Mouse (Mus musculus) kidney, adult 8-10 months (tissue): ENCODE data around the gene Msto1.
"Not testable (repeated sequence)": the region's sequence is repeated elsewhere in the genome, so short reads cannot be mapped to it uniquely, and the experiment has no call there.

Experiments
- DNase-seq, 2 experiments: peaks; one replicate each; pipeline ENCODE4 v3.0.0; 2022

Gene Msto1

DNA sequence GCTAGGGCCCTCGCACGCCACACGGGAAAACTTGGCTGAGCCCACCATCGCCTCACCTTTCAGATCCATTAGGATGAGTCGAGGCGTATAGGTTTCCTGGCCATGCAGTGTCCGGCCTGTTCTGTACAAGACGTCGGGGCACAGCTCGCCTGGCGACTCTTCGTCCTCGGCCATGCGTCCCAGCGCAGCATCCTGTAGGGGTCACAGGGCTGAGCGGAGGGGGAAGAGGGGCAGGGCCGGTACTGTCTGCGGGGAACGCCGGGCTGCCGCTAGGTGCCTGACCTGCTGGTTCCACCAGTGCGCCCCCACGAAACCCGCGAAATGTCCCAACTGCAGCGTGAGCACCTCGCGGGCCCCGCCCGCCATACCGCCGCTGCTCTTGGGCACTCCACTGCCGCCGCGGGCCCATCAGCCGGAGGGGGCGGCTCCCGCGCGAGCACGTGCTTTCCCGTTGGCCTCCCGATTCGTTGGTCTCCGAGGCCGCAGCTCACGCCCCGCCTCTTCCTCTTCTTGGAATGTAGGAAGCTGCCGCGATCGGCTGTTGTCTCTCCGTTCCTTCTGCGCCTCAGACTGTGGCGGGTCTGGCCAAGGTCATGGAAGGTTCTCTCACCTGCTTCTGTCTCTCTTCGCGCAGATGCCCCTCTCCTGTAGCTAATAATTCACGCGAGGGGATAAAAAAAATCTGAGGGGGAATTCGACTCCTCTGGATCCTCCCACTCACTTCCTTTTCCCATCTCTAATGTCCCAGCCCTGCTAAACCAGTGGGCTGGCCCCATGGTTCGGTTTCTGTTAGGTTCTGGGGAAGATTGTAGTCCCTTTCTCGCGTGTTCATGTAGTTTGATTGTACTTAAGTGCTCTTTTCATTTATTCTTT is at the start of gene Msto1:
Gene Msto1, minus strand, starts transcription at position 489 of the 873 bp plus-strand sequence.
- DNase-seq: peak; percentile 92 to 94

DNA sequence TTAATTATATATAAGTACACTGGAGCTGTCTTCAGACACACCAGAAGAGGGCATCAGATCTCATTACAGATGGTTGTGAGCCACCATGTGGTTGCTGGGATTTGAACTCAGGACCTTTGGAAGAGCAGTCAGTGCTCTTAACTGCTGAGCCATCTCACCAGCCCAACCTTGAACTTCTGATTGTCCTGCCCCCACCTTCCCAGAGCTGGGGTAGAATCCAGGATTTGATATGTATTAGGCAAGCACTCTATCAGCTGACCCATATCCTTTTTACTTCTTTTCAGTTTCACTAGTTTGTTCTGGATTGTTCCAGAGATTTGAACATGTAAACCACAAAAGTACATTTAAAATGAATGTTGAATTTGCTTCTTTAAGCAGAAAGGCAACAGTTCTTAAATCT is 49.4 kb upstream of the Msto1 start:
- DNase-seq: not testable (repeated sequence)

DNA sequence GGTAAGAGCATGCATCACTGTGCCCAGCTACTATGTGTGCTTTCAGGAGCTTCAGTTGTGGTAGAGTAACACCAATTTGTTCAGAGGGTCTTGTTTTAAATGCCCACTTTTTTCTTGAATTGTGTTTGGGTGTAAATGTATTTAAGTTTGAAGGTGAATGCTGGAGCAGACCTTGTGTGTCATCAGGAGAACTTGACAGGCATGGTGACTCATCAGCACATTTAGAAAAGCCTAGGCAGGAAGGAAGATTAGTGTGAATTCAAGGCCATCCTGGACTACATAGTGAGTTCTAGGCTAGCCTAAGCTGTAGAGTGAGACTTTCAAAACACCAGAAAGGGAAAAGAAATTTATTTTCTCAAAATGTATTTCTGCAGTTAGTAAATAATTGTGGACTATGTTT is 39.9 kb upstream of the Msto1 start:
- no peak for DNase-seq

DNA sequence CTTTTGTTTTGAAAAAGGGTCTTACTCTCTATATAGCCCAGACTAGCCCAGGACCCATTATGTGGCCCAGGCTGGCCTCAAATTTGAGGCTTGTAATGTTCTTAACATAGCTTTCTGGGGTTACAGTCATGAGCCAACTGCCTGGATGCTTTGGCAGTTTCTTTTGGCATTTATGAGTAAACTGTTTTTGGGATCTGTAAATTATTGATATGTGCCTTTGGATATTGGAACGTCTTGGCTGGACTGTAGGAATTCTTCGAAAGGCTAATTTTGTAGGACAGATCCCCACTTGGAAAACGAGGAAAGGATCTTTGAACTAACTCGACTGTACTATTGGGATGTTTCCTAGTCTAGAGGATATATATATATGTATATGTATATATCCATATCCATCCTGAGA is 39.4 kb upstream of the Msto1 start:
- peak; percentile 15 to 29 for DNase-seq

DNA sequence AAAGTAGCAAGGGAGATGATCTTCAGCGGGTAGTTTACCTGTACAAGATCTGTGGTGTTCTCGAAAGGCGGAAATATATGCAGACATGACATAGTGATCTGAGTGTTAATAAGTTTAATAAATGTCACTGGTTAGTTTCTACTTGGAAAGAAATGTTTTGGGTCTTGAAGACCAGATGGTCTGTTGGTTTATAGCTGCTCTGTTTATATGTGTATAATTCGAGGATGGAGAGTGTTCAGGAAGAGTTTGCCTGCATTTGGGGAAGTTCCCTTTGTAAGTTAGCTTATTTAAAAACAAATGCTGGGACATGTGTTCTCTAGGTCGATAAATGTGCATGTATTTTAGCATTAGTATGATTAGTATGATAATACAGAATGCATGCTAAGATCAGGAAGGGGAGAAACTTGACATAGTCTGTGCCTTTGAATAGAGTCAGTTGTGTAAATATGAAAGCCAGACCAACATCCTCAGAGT is 37.6 kb upstream of the Msto1 start:
- DNase-seq: no peak

DNA sequence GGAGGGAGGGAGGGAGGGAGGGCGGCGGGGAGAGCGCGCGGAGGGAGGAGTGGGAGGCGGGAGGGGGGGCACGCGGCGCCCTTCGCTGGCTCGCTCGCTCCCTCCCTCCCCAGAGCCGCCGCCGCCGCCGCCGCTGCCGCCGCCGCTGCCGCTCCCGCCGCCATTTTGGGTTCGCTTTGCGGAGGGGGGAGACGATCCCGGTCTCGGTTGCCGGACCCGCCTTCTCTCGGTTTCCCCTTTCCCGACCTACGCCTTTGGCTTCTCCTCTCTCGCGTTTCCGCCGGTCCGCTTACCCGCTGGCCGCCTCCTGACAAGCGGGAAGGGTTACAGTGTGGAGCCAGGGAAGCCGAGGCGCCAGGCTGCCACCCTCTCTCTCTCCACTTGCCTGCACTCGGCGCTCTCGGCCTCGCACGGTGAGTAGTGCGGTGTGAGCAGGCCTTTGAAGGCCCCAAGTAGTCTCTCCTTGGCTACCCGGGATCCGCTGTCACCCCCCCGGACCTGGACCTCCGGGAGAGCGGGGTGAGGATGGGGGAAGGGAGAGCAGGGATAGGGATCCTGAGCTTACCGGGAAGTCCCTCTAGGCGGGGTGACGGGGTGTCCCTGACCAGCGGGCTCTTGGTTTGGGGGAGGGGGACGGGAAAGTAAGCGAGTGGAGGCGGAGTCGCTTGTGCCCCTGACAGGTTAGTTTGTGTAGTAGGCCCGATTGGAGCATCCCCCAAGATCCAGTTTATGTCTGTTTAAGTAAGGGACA is 37.0 kb upstream of the Msto1 start, which contains the start of the genes Ash1l and Dap3:
Gene Ash1l, plus strand, starts transcription at position 47 of the 751 bp plus-strand sequence.
Gene Dap3, minus strand, starts transcription at position 606 of the 751 bp plus-strand sequence.
- peak; percentile 70 to 72 for DNase-seq

DNA sequence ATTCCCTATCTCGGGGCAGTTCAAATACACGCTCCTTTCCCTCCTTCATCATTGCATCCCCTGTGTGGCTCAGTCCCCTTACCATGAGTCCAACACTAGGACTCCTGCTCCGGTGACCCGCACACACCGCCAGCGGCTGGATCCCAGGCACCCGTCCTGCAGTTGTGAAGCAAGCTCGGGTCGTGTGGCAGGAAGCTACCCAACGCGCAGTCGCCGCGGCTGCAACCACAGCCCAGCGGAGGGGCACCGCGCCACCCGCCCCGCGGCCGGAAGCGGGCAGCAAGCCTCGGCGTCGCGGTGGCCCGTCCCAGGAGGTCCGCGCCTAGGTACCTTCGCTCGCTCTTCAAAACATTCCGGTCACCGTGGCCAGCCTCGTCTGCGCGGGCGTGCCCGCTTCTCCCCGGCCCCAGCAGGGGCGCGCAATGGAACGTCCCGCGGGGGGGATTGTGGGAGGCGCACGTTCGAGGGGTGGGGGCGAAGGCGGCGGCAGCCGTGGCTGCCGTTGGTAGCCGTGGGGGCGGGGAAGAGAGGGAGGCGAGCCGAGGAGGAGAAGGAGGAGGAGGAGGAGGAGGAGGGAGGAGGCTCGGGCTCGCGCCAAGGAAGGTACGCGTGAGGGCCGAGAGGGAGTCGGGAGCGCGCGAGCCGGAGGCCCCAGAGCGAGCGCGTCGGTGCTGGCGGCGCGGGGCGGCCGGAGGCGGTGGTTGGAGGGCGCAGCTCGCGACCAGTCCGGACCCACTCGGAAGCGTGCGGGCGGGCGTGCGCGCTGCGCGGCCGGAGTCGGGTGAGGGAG is 36.2 kb upstream of the Msto1 start:
- peak; percentile 89 to 91 for DNase-seq

DNA sequence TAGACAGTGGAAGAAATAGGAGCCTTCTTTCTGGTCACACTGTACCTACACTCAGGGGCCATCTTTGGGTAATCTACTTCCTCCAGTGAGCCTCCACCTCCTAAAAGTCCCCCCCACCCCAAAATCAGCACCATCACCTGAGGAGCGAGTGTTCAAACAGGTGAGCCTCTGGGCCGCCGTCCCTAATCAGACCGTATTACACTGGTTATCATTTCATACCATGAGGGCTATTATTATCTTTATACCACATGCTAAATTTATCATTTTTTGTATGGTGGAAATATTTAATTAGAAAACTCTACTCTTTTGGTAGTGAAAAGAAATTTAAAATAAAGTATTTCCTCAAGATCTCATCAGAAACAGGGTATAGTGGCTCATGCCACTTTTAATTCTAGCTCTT is 30.3 kb upstream of the Msto1 start:
- DNase-seq: no peak

DNA sequence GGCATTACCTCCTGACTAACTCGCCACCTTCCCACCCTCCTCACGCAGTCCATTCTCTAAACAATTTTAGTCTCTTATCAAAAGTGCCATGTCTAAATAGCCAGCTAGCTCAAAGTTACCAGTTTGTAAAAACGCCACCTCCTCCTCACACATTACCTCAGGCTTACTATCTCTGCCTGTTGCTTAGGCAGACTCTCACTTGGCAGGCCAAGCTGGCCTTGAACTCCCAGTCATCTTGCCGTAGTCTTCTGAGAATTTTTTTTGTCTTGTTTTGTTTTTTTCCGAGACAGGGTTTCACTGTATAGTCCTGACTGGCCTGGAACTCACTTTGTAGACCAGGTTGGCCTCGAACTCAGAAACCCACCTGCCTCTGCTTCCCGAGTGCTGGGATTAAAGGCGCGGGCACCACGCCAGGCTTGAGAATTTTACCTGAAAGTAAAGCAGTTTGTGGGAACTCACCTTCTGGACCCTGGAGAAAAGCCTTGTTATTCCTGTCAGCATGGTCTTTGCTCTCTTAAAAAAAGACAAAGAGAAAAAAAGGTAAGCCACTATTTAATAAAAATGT is 28.6 kb upstream of the Msto1 start:
- DNase-seq: no peak

DNA sequence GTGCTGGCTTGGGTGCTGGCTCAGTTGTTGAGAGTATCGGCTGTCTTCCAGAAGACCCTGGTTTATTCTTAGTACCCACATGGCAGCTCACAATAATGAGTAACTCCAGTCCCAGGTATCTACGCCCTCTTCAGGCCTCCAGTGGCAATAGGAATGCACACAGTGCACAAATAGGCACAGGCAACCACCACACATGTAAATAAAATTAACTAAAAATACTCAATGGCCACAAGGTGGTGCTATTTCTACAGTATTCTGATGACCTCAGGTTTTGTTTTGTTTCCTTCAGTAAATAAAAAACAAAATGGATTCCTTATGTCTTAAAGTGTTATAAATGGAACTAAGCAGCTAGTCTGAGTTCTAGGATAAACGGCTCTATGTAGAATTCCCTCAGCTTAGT is 25.9 kb upstream of the Msto1 start:
- peak in 1 of 2 experiments; percentile 35 for DNase-seq

DNA sequence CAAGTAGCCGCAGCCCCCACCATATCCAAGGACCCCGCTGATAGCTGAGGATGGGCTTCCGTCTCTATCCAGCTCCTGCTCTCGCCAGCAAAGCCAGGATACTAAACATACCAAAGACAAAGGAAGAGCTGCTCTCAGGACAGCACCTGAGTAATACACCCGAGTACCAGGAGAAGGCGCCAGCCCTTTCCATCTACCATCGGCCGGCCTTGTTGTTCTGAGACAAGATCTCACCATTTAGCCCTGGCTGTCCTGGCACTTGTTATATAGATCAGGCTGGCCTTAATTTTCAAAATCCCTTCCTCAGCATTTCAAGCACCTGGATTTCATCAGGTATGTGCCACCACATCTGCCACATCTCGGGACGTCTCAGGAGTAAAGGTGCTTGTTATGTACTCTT is 25.3 kb upstream of the Msto1 start:
- no peak for DNase-seq

DNA sequence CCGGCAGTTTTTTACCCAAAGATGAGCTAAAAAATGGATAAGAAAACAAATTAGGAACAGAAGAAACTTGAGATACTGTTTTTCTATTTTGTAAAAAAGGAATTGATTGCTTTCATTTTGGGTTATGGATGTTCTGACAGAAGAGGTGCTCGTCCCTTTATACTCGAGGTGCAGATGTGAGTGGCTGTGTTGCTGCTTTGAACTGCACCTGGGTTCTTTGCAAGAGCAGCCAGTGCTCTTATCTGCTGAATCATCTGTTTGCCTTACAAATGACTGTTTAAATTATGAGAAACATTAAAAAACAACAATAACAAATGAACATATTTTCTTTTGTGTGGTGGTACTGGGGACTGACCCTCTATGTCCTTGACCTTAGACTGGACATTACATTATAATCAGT is 15.7 kb upstream of the Msto1 start:
- DNase-seq: no peak

DNA sequence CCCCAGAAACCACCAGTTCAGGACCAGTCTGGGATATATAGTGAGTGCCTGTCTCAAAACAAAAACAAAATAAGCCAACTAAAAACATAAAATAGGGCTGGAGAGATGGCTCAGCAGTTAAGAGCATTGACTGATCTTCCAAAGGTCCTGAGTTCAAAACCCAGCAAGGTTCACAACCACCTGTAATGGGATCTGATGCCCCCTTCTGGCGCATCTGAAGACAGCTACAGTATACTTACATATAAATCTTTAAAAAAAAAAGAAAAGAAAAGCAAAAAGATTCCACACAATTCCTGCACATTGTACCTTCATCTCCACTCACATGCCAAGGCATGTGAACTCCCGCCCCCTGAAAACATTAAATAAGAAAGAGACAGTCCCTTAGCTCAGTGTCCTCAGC is 11.9 kb upstream of the Msto1 start:
- DNase-seq: no peak

DNA sequence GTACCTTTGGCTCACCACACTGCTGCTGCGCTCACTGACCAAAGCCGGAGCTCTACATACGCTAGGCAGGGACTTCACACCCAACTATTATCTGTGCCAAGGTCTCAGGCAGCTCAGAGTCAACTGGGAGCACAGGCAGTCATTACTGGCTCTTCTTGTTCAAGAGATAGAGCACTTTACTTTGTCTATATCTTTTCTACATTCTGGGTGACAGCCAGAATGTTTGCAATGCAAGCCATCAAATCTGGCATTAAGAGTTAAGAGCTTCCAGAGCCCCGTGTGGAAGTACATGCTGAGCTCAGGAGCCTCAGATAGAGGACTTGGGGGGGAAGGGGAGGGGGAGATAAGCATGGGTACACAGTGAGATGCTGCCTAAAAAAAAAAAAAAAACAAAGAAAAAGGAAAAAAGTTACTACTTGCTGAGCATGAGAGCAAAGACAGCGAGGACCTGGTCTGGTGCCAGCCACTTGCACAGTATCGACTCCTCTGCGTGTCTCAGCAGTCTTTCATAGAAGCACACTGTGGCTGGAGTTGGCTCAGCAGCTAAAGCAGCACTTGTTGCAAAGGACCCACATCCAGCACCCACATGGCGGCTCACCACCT is 10.3 kb upstream of the Msto1 start:
- DNase-seq: no peak

DNA sequence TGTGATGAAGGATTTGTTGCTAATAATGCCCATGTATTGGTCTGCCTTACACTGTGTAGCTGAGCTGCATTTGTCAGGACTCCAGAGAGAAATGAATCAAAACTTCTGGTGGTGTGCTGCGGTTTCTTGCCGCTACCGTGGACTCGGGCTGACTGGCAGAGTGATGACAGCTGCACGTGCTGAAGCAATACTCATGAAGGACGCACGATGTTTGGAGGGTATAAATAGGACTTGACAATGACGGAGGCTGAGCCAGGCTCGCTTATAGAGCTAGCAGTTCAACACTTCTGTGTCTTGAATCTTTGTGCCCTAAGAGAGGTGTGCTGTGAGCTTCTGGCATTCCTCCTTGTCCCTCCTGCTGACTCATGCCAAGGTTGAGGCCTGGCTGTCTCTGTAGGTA is 7.6 kb upstream of the Msto1 start:
- no peak for DNase-seq

DNA sequence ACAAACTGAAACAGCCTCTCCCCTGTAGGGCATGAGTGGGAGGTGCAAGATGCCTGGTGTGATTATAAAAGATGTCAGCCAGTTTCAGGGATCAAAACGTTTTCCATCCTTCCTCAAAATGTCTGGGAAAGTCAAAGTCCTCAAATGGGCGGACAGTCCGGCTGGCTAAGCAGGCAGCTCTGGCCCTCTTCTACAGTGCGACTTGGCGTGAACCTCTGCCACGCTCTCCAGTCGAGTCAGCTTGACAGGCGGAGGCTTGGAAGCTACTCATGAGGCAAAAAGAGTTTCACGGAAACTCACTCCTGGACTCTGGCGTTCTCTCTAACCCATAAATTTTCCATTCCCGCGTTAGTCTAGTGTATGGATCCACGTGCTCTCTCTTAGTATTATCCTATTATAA is 5.2 kb upstream of the Msto1 start:
- DNase-seq: peak in 1 of 2 experiments; percentile 29

DNA sequence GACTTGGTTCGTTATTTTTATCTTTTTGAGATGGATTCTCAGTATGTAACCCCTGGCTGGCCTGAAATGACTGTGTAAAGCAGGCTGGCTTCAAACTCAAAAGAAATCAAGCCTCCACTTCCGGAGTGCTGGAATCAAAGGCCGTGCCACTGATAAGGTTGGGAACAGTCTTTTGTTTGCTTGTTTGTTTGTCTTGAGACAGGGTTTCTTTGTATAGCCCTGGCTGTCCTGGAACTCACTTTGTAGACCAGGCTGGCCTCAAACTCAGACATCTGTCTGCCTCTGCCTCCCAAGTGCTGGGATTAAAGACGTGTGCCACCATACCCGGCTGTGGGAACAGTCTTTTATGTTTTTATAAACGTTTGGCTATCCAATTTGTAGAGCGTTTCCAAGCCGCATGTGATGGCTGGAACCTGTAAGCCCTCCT is 598 bp upstream of the Msto1 start:
- DNase-seq: no peak

DNA sequence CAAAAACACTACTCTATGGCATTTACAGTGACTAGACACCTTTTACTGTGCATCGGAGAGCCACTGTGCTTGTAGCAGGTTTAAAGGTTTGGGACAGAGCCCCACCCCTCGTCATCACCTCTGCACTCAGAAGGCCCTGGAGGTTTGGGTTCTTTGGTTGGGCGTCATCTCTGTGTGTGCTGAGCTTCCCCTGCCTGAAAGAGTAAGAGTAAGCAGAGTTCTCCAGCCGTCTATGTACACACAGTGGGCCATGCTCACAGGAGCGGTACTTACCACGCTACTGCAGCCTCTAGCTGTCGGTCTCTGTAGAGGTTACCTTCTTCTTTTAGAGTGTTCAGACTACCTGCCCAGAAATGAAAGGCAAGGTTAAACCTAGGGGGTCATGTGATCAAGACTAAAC is 1.2 kb downstream of the Msto1 start:
- no peak for DNase-seq

DNA sequence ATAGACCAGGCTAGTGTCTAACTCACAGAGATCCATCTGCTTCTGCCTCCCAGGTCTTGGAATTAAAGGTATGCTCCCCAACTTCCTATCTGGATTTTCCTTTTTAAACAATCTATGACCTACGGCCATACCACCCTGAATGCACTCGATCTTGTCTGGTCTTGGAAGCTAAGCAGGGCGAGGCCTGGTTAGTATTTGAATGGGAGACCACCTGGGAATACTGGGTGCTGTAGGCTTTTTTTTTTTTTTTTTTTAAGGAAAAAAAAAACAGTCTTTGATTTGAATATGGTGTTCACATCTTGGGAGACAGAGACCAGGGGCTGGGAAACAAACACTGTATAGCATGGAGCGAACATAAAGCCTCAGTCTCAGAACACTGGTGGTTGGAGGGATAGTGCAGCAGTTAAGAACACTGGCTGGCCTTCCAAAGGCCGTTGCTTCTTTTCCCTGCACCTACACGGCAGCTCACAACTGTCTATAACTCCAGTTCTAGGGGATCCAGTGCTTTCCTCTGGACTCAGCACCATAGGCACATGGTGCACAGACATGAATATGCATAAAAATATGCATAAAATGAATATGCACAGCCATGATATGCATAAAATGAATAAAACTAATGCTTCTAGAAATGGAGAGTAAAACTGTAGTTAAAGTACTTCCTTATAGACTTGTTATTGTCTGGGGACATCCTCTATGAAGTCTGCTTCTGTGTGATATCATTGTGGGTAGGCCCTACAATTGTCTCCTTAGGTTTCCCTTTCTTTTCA is 7.2 kb downstream of the Msto1 start:
- no peak for DNase-seq

DNA sequence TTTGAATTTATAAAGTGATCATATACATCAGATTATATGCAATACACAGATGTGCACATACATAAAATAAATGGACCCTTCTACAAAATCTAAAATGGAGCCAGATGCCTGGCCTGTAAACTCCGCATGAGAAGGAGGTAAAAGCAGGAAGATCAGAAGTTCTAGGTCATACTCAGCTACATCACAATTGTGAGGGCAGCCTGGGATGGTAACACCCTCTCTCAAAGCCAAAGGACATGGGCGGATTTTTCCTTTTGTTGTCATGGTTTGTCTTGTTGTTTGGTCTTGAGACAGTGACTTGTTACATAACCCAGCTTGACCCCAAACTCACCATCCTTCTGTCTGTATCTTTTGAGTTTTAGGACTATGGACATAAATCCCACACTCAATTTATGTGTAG is 8.1 kb downstream of the Msto1 start:
- no peak for DNase-seq

DNA sequence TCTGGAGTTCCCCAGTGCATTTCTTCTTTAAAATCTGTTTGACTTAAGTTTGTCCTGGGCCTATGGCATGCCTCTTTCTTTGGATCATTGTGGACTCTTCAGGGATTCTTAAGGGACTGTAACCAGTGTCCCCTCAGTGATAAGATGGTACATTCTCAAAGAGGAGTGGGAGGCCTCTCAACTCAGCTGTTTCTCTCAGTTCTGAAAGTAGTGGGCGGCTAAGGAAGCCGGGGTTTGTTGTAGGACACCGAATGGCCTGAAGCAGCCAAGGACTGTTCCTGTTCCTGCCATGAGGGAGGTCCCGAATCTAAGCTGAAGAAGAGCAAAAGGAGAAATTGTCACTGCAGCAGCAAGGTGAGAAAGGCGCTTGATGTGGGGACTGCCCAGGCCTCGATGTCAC is 8.6 kb downstream of the Msto1 start:
- DNase-seq: no peak
